Mouse (Mus musculus) brain, embryonic 18.5 days (tissue): ENCODE measurements at regions not wholly inside any gene's neighbourhood (a gene's known extent, or its start where the extent isn't known, plus 50 kb on each side); places are given as distances from the start of the nearest gene placed in this dataset.

Experiments
- DNase-seq: peaks from one replicate; pipeline ENCODE4 v3.0.0-alpha.2; 2012; ENCODE audit warnings: low read depth, low spot score

DNA sequence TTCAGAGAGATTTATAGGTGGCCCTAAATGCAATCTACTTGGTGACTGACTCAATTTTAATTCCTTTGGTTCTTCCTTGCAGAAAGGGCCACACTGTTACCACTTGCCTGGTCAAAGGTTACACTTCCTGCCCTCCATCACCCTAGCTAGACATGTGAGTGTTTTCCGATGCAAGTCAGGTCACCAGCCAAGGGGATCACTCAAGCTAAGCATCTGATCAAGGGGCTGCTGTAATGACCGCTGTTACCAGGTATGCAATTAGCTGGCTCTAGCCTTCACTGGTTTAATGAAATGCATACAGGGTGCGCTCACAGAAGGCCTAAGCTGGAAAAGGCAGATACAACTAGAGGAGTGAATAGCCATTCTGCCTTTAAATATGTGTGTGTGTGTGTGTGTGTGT lies 105.1 kb downstream of the Mtx2 start:
- DNase-seq, result no peak

DNA sequence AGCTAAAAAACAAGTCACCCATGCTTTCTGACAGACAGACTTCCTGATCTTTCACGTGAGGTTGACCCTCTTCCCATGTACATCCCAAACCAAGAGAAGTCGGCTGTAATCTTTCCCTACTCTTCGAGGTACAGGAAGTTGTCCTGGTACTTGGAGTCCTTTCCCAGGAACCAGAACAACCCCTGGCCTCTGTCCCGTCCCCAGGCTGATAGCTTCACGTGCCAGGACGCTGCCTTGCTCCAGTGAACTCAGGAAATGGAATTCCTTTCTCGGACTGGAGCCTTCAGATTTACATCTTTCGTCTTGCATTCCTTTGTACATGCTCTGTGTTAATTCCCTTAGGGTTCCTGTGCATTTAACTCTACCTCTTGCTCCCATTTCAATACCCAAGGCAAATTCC lies 107.6 kb downstream of the Mtx2 start:
- DNase-seq, result no peak

DNA sequence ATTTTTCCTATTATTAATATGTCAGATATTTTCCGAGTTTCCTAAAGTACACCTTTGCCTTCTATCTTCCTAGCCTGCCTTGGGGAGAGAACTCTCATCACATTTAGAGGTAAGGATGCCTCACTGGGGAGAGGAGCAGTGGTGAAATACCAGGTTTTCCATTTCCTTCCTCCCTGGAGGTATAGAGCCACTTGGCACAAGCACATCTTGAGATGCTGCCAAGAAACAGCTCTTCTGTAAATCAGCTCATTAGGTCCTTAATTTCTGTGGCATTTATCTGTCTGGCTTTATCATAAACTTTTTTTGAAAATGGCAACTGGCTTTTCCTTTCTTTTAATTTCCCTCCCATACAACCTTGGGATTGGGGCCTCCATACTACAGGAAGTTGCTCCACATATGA lies 108.2 kb downstream of the Mtx2 start:
- no peak for DNase-seq

DNA sequence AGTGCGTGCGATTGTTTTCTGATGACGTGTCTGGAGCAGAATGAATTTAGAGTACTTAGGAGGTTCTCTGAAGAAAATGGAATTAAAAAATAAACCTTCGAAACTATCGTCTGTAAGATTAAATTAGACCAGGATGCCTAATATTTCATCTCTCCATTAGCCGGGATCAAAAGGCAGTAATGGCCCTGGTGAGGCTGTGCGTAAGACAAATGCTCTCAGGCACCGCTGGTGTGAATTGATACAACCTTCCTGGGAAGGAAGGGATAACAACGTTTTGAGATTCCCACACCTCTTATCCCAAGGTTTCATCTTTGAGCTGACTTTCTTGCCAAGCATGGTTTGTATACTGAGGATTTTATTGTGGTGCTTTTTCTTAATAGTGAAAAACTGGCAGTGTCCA lies 113.1 kb downstream of the Mtx2 start:
- DNase-seq, result no peak

DNA sequence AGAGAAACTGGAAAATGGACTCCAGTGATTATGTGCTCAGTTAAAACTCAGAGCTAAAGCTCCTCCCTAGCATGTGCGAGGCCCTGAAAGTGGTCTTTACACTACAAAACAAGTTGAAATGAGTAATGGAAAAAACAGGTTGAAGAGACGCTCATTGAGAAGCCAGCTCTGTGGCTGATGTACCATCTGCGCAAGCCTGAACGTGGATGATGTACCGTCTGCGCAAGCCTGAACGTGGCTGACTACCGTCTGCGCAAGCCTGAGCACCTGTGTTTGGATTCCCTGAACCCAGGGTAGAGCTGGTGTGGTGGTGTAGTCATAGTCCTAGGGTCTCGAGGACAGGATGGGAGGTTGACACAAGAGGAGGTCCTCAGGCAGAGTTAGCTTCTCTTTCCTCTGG lies 116.4 kb downstream of the Mtx2 start:
- no peak for DNase-seq

DNA sequence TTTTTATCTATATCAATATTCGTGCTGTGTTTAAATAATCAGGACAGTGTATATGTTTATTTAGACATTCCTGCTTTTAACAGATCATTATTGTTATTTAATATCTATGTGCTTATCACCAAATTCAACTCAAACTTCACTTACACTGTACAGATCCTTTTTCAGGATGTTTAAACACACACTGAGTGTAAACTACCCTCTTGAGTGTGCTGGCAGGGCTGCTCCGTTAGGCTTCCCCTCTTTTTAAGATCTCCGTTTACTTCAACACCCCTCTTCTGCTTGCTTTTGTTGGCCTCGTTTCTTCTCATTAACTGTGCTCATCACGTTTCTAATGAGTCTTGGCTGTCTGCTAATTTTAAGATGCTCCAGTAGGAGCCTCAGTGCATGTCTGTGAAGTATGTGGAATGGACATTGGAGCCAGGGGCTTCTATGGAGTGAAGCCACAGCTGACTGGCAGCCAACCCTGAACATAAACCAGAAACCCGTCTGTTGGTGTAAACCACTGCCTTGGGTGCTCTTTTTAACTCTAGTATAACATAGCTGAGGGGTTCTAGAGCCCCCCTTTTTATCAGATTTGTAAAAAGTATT lies 117.1 kb downstream of the Mtx2 start:
- no peak for DNase-seq

DNA sequence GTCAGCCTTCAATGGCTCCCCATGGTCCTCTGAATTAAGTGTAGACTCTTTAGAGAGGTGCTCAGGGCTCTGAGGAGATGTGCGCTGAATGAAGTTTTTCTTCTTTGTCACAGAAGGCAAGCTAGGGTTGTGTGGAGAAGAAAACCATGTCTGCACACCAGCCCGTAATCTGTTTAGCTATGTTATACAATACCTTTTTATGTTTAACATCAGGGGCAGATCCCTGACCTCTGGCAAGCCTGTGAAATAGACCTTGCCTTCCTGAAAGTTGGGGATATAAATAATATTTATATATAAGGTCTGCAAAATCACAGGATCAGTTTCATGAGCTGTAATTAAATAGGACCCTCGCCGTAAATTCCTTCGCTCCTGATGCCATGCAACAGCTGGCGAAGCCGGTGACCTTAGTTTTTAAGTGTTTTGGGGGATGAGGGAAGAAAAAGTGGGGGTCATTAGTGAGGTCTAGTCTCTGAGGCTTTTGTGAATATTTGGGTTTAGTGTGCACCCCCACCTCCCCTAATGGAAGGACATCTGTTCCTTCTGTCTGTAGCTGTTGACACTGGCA lies 119.7 kb downstream of the Mtx2 start:
- no peak for DNase-seq

DNA sequence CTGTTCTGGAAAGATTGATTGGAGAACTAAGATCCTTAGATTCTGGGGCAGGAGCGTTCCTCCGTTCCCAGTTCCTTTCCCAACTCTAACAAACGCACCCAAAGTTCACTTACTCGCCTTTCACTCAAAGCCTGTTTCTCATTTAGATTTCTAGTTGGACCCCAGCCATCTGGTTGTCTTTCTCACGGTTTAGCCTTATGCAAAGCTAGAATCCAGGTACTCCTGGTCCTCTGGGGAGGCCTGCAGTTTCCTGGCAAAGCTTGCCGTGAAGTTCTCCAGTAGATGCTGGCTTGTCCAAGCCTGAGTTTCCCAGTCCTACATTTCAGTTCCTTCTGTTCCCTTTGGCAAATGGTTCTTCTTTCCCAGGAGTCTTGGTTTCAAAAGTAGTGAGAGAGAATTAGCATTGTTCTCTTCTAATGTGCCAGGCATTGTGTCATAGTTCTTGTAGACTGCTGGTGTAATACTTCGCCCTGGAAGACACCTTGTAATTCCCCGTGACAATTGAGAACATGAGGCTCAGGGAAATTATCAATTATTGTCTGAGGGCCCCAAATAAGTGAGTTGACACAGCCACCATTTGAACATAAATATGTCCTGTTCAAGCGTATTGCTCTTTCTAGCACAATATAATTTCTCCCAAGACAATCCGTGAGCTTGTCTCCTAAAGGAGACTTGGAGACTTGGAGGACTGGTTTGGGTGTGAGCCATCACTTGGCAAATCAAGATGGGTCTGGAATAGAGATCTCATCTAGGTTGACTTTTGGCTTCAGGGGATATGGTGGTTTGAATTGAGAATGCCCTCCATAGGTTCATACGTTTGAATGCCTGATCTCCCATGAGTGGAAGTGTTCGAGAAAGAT lies 126.0 kb downstream of the Mtx2 start:
- DNase-seq, result no peak

DNA sequence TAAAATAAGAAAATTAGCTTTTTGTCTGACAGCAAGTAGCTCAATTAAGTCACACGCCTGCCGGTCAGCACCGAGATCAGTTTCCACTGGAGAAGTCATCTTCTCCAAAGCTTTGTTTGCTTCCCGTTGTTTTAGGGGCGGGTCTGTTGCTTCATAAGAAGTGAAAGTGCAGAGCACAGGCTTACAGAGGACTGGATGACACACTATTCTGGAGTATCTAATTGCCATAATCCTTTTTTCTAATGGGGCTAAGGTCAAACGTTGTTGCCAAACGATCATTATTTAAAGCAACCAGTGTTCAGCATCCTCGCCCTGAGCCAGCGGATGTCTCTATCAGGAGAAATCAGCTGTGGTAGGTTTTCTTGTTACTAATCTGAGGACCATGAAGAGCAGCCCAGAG lies 128.5 kb downstream of the Mtx2 start:
- no peak for DNase-seq

DNA sequence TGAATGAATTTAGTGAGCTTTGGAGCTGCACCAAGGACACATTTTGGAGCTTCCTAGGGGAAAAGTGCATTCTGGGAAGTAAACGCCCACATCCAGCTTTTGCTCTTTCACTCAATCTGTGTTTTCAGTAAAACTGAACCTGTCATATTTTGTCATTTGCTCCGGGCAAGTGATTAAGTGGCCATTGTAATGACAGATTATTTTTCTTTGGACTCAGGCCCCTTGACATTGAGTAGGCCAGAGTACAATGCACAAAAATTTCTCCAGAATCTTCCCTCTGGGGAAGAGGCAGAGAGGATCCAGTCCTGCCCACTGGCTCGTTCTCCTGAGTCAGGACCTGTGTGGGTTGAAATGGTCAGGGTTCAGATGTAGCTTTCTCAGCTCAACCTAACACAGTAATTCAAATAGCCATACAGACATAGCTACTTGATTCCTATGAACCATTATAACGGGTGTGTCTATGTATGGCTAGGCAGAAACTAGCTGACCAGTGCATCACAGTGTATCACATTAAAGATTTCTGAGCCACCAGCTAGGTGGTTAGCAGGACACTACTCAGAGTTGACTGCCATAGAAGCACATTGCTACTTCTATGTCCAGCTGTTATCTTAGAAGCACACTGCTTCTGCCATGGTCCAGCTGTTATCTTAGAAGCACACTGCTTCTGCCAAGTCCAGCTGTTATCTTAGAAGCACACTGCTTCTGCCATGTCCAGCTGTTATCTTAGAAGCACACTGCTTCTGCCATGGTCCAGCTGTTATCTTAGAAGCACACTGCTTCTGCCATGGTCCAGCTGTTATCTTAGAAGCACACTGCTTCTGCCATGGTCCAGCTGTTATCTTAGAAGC lies 129.9 kb downstream of the Mtx2 start:
- no peak for DNase-seq

DNA sequence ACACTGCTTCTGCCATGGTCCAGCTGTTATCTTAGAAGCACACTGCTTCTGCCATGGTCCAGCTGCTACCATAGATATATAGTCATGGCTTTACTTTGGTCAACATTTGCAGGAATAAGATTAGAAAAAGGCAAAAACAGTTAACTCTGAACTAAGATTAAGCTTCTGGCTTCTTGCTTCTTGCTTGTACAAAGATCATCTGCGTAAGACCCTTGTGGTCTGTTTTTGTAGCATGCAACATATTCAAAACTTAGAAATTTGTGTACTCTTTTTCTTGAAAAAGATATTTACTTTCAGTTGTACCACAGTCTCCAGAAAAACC lies 130.5 kb downstream of the Mtx2 start:
- DNase-seq, result no peak

DNA sequence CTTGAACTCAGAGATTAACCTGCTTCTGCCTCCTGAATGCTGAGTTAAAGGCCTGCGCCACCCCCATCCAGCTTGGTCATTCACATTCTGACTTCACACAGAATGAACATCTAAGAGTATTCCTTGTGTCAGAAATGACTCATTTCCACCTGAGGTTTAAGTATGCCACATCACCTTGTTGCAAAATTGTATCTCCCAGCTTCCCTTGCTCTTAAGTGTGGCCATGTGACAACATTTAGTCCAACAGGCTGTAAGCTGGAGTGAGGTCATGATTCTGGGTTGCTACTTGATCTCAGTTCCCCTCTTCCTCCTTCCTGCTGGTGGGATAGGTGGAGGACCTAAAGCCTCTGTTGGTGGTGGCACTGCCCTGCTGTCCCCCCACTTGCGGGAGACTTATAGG lies 131.0 kb downstream of the Mtx2 start:
- no peak for DNase-seq

DNA sequence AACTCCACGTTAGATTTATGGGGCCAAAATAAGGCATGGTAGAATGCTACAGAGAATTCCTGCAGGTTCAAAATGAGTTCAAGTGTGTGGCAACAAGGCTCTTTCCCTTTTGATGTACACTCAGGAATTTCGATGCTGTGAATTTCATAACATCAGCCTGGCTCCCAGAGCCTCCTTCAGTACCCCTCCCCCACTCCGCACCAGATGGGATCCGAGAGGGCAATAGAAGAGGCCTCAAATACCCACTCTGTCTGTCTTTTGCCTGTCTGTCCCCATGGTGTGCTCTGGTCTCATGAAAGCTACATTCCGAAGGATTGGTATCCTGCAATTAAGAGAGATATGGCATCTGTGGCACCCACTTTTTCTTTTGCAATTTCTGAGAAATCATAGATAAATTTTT lies 134.3 kb downstream of the Mtx2 start:
- DNase-seq, result no peak

DNA sequence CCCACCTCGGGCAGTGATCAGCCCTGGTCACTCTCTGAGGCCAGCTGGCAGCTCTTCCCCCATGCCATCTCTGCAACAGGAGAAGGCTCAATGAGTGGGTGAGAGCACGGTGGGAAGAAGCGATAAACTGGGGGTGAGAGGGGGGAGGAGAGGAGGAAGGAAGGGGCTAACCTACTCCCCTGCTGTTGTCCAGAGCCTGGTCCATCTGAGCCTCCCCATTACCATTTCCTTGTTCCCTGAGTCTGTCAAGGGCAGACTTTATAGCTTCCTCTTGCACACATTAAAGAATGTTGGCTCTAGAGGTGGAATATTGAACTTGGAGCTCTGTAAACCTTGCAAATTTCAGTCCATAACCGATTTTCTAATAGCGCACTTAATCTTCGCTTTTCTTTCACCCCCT lies 136.8 kb downstream of the Mtx2 start:
- DNase-seq, result no peak

DNA sequence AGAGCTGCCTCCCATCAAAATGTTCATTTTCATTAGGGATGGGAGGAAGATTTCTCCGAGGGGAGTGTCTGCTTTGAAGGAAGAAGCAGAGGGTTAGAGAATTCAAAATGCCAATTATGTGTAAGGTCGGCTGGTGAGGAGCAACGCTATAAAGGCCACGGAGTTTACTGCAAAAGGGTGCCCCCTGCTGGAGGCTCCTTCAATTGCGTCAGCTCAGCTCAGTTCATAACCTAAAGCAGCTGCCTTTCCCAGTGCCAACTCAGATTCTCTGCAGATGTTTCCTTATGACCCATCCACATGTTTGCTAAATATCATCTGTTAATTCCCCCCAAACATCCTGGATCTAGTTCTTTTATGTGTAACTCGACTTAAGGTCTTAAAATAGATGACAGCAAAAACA lies 138.8 kb downstream of the Mtx2 start:
- DNase-seq, result no peak

DNA sequence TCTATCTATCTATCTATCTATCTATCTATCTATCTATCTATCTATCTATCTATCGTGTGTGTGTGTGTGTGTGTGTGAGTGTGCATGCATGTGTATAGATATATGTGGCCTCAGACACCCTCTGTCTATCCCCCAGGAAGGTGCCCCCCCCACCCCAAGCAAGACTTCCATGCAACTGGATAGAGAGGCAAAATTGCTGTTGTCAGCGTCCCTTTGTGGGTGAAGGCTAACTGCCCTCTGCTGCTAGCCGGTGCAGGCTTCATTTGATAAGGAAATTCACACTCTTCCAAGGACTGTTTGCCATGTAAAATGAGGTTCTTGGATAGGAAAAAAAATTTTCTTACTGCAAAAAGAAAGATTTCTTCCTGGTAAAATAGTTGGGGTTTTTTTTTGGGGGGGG lies 139.4 kb downstream of the Mtx2 start:
- DNase-seq, result no peak

DNA sequence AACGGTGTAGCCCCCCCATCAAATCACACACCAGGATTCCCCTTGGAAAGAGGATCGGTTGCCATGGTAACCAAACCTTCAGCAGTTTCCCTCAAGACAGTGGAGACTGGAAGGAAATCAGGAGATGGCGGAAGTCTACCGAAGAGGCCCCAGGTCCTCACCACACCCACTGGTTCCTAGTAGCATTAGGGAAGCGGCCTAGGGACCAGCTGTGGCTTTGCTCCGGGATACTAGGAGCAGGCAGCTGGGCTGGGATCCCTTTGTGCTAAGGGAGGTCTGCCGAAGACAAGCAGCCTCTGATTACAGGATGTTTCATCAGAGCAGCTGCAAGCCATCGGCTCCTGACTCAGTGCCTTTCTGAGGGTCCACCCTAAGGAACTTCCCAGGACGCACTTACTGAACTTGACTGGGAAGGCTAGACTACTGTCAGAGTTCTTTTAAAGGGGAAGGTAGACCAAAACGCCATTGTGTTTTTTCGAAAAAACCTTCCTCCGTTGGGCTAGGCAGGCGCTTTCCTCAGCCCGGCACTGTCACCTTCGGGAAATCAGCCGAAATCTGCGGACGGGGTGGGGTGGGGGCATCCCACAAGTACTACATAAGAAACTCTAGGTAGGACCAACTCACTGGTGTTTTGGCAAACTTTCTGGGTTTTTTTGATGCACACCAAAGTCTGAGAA lies 139.9 kb downstream of the Mtx2 start:
- no peak for DNase-seq

DNA sequence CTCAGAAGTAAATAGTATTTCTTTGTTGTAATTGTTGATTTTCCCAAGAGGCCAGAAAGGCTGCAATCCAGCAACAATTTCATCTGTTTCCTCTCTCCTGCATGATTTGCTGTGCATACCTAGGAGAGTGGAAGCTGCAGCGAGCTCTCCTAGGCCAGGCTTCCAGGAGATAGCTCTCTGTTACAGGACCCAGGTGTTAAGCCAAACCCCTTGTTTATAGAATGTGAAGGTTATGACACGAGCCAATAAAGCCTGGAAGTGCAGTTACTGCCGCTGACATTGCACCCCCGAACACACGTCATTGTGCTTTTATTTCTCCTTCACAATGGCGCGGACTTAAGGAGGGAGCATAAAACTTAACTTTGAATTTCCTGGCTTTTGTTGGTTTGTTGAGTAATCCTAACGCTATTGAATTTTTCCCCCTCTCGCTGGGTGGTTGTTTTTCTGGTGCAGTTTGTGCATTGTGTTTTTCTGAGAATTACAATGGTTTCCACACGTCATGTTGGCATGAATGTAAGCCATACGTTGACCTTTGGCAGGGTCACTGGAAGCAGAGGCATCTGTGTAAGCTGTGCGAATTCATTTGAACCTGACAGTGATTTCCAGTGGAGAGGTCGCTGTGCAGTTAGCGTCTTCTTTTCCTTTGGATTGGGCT lies 145.1 kb downstream of the Mtx2 start:
- DNase-seq, result no peak

DNA sequence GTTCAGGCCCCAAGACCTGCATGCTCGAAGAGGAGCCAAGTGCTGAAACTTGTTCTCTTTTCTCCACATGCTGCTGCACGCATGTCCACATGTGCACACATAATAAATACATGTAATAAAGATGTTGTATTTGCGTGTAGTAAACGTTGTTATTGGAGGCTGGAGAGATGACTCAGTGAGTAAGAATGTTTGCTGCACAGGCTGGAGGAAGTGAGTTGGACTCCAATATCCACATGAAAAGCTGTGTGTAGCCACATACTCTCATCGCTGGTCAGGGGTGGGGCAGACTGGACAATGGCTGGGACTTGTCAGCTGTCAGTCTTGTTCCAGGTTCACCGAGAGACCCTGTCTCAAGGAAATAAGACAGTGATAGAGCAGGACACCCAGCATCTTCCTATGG lies 147.8 kb downstream of the Mtx2 start:
- DNase-seq, result no peak

DNA sequence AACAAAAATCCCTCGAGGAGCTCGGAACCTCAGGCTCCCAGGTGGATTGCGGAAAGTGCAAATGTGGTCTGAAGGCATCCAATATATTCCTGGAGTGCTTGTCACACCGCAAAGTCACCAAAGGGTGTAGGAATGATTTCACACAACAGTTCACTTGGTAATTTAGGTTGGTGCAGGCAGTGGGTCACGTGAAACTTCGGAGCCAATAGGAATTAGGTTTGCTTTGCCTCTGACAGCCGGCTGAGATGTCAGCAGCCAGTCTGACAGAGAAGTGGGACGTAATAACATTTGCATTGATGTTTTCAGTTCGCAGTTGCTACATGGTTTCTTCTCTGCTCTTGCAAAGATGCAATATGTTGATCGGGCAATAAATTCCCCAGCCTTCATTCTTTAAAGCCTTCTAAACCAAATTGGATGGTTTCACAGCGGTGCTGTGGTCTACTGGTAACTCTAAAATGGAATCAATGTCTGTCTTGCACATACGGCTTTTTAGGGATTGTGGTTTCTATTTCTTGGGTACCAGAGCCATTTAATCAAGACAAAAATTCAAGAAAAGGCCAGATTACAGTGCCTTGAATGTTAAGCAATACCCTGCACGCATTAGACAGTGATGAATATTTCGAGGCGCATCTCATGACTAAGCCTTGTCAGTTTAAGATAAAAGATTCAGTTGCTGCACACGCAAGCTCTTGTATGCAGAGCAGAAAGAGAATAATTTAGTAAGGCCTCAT lies 149.2 kb downstream of the Mtx2 start:
- DNase-seq, result no peak

DNA sequence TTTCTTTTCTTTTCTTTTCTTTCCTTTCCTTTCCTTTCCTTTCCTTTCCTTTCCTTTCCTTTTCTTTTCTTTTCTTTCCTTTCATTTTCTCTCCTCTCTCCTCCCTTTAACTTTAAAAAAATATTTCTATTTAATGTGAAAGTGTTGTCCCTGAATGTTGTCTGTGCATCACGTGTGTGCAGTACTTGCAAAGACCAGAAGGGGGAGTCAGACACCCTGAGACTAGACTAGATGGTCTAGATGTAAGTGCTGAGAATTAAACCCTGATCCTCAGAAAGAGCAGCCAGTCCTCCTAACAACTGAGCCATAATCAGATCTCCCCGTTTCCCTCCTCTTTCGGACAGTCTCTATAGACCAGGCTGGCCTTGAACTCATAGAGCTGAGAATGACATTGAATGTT lies 151.7 kb downstream of the Mtx2 start:
- no peak for DNase-seq
